Mouse (Mus musculus) heart, postnatal 4 days (tissue): ENCODE data around the gene Cpne4. TPM values are rescaled to one million over a fixed set of nuclear protein-coding genes. Genes with fewer than 3 reads are reported as not detected.
A peak's percentile ranks its signal among the peaks of the same experiment; 100 is the strongest.

ENCODE experiments used
- DNase-seq: peaks from one replicate; pipeline ENCODE4 v3.0.0; 2021
- total RNA-seq, 2 experiments: library from RNA; stranded (reverse); gene quantifications; 2 replicates each; pipeline ENCODE4 v1.2.3; 2021

Gene Cpne4
- total RNA-seq = not detected

DNA sequence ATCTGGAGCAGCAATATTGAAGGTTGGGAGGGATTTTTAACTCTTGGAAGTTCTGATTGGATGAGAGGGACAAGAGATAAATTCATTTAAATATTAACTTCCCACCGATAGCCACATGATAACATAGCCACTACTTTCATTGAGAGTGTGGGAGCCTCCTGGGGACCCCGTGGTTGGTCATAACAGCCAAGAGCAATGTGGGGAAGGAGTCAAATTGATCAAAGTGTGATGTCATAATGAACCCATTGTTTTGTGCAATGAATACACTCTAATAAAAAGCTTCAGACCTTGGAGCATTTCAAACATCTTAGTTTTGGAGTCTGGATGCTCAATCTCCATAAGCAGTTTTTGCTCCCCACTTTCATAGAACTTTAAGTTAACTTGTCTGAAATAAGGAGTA is at the start of gene Cpne4:
Cpne4 (plus strand) TSS at position 301 of the 400 bp plus-strand sequence.
- no peak for DNase-seq

DNA sequence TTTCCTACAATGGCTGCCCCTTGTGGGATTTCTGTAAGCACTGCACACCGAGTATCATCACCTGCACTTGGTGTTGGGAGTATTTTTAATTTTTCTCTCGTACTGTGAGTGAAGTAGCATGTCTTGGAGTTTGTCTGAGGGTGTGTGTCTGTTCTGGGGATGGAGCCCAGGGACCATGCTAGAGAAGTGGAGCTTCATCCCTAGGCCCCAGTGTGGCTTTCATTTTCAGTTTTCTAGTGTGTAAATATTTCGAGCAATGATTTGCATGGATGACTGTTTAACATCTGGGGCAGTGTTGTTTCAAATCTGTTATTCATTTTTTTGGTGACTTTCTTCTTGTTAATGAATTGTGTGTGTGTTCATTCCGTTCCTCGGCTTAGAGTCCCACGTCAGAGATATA is 31.9 kb upstream of the Cpne4 start:
- DNase-seq = no peak

- no peak for DNase-seq
These were observed 11.6 kb upstream of the Cpne4 start for GRCm38 (mm10) chr9:104535508-104535907.

DNA sequence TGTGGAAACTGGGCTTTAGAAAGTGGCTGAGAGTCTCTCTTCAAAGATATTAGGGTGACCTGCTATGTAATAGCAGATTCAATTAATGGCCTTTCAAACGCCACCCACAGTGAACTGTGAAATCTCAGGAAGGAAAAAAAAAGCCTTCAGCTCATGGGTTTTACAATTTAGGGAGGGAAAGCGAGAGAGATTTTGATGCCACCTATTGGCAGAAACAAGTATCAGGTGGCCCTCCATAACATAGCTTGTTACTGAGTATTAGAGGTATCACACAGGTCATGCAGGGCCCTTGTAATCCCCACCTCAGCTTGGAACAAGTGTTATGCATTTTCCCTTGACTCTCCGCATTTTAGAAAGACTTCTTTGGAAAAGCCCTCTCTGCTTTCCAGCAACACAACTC is 18.7 kb downstream of the Cpne4 start:
- DNase-seq = no peak

GRCm38 (mm10) chr9:104566468-104566867 is 19.4 kb downstream of the Cpne4 start:
- no peak for DNase-seq

DNA sequence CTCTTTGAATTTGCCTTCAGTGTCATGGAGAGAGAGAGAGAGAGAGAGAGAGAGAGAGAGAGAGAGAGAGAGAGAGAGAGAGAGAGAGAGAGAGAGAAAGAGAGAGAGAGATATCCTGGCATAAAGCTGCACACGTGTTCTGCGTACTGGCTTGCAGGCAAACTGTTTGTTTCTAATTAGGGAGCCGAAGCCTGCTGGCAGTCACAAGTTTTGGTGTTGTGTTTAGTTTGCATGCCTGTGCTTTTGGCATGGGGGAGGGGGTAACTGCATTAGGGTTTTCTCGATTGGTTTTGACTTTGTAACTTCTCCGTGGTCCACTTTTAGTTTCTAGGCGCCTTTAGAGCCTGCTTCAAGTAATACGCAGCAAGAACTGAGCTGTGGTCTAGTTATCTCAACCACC is 20.0 kb downstream of the Cpne4 start:
- no peak for DNase-seq

GRCm38 (mm10) chr9:104569480-104570167 is 22.5 kb downstream of the Cpne4 start:
- peak; percentile 86 for DNase-seq

DNA sequence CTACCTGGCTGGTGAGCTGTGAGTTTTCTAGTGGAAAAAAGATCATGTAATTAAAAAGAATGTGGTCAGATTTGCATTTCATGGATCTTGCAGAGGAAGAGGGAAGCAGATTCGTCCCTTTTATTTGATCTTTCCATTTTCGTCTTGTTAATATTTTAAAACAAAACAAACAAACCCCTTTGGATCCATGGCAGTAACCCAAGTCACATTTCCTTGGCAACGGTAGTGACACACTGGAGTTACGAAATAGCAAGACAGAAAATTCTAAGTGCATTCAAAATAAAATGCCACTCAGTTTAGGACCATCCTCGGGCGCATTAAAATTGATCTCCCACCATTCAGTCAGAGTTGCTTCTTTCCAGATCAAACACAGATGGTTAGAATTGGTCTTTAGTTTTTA is 25.8 kb downstream of the Cpne4 start:
- no peak for DNase-seq

DNA sequence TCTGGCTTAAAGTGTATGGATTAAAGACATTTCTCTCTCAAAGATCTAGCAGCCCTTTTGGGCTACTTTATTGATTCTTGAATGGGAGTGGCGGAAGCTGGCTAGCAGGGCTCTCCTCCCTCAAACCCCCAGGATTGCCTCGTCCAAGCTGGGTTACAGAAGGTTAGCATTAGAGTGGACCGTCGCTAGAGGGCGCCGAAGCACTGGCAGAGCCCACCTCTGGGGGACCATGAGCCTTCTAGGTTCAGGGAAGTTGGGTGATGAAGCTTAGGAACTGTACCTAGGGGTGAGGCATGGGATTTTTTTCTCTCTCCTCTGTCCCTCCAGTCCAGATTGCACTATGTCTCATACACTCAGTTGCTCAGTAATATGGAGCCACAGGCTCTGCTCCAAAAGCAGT is 27.4 kb downstream of the Cpne4 start:
- peak; percentile 64 for DNase-seq

DNA sequence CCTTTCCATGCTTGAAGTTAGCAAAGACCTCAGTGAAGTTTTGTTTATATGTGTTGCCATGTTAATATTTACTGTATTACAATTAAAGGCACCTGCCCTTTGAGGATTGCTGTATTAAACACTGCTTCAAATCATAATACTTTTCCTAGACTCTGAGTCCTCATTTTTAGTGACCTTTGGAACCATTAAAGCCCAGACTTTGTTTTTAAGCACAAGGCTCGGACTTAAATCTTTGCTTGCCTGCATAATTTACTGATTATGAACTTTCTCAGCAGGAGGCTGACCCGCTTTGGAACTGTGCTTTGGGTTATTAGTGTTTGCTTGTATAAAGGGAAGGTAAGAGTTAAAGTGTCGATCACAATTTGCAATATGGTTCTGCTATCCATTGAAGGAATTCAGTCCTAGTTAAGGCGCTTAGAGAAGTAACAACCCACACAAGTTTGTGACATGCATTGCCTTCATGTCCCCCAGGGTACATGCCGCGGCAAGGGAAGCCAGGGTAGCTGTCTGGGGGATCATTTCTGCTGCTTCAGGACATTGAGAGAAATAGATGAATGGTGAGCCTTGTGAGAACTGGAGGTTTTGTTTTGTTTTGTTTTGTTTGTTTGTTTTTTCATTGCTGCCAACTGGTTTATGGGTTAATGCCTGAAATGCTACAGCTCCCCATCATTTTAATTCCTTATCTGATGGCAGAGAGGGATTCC is 35.0 kb downstream of the Cpne4 start:
- DNase-seq = no peak

- DNase-seq = no peak
These were observed 35.6 kb downstream of the Cpne4 start for GRCm38 (mm10) chr9:104582675-104583074.

GRCm38 (mm10) chr9:104594550-104594949 is 47.5 kb downstream of the Cpne4 start:
- peak; percentile 16 for DNase-seq

- DNase-seq = no peak
These were observed 47.9 kb downstream of the Cpne4 start for GRCm38 (mm10) chr9:104594979-104595378.

- DNase-seq = no peak
These were observed 65.4 kb downstream of the Cpne4 start for GRCm38 (mm10) chr9:104612523-104612922.

DNA sequence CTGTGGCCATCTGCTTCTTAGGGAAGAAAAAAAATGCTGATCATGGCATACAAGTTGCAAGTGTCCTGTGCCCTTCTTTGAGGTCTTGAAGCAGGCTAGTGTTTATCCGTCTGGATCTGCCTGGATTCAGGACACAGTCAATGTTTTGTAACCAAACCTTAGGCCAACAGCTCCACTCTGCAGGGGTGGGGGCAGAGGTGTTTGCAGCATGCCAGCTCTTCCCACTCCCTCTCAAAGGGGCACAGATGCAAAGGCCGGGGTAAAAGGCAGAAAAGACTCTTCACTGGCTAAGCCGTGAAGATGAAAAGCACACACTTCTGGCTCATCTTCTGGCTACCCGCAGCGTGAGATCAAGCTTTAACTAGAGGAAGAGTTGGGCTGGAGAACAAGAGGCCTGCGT is 69.6 kb downstream of the Cpne4 start:
- DNase-seq = no peak

DNA sequence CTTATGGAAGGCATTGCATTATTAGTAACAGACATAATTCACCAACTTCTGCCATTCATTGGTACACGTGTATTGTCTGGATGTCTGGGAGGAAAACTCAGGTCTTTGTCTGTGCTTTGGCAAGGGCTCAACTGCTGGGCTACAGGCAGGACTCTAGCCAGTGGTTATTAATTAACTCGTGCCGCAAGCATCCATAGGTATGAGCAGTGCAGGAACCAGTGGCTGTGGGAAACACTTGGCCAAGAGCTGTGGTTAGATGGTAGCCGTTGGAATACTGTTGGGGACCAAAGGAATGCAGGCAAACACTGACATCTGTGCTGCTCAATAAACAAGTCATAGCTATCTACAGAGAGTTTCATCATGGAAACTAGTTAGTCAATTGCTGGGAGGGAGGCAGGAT is 76.5 kb downstream of the Cpne4 start:
- no peak for DNase-seq

- no peak for DNase-seq
These were observed 80.7 kb downstream of the Cpne4 start for GRCm38 (mm10) chr9:104627816-104628215.

DNA sequence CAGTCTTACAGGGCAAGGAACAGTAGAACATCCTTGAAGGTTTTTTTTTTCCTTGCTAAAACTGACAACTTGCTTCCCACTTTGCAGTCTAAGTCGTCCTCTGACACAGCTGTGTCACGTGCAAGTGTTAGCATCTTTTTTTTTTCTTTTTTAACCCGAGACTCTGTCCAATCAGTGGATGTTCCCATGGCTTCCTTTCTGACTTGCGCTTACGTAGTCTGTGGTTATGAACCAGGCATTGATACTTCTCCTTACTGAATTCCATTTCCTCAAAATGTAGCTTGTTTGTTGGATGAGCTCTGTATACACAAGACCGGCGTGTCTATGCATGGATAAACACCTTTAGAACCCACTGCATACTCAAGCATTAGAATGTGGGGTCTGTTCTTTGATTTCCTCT is 82.2 kb downstream of the Cpne4 start:
- DNase-seq = no peak

DNA sequence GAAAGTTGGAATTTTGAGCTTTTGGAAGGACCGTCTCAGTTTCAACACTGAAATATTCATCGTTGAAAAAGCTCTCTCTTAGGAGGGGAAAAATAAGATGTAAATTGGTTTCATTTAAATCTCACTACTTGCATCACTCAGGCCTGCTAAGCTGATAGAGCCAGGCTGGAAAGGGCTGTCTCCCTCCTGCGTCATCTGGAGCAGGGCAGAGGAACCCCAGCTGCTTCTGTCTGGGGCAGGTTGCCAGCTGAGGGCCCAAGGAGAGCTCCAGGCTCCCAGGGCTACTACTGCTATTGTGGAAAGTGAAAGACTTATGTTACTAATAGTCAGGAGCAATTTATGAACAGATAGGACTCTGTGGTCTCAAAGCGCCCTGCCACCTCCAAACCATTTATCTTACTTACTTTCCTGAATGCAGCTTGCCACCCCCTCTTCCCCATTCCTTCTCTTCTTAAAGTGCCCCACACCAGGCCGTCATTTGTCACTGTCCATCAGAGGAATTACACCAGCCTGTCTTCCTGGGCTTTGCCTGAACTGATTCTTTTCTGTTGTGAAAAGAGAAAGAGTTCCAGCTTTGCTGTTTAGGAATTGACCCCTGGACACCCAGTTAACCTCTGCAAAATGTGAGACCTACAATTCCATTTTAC is 99.4 kb downstream of the Cpne4 start:
- peak; percentile 31 for DNase-seq

- no peak for DNase-seq
These were observed 105.7 kb downstream of the Cpne4 start for GRCm38 (mm10) chr9:104652691-104653261.

GRCm38 (mm10) chr9:104659758-104660157 is 112.7 kb downstream of the Cpne4 start:
- no peak for DNase-seq

GRCm38 (mm10) chr9:104676665-104677064 is 129.6 kb downstream of the Cpne4 start:
- DNase-seq = no peak

DNA sequence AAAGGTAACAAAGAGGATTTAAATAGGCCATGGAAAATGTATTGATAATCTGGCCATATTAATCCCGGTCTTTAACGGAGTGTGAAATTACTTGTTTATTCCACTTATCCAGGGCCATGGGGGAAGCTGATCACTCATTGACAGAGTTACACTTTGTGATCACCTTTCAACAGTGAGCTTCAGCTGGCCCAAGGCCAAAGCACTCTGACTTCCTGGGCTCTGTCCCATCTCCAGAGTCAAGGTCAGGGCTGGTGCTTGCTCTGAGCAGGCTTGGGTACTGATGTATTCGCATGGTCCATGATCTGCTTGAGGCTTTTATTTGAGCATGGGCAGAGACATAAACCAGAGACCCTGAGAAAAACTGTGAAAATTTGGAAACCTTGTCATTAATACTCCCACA is 131.5 kb downstream of the Cpne4 start:
- DNase-seq = no peak
